Mouse (Mus musculus): Measurements from ENCODE around the gene Gjb3. TPM values are rescaled to one million over a fixed set of nuclear protein-coding genes. Genes with fewer than 3 reads are reported as not detected.

Gjb3 gene
- 0.84 TPM in 1 of 2 replicates, not detected in the other for total RNA-seq (2015; ENCODE audit: low replicate concordance)
- total RNA-seq (2017; ENCODE audit: low replicate concordance): 2.4 TPM in 1 of 2 replicates, not detected in the other

- ATAC-seq (replicated peaks; ENCODE audit: low FRiP score, poor library complexity, severe bottlenecking): no peak
Observed at GRCm38 (mm10) chr4:127330181-127331100, at the start of gene Gjb3. Gjb3 (minus strand) TSS chr4:127330844.

GRCm38 (mm10) chr4:127377344-127377743 lies 46.7 kb upstream of the Gjb3 start:
- no peak for ATAC-seq (replicated peaks; ENCODE audit: low FRiP score, poor library complexity, severe bottlenecking)

DNA sequence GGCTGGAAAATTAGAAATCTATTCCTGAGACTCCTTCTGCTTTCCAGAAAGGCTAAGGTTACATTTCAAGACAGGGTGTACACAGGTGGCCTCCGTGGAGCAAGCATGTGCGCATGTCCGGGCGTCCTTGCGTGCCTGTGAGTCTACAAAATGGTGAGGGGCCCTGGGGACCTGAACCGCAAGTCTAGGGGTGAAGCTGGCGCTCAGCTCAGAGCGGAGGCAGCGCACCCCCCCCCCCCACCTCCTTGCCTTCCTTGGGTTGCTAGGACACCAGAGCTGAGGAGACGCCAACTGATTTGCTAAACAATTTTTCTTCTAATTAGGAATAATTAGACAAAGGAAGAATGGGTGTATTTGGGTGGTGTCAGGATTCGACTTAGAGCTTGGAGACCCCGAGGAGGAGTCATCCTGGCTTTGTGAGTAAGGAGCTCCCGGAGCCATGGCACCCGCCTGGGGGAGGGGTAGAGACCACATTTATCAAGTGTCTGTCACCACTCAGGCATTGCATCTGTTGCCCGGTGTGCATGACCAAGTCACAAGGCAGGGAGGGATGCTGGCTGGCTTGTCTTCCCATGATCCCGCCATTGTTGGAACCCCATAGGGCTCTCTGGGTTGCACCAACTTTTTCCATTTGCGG lies 45.0 kb upstream of the Gjb3 start:
- ATAC-seq (replicated peaks; ENCODE audit: low FRiP score, poor library complexity, severe bottlenecking): no peak

DNA sequence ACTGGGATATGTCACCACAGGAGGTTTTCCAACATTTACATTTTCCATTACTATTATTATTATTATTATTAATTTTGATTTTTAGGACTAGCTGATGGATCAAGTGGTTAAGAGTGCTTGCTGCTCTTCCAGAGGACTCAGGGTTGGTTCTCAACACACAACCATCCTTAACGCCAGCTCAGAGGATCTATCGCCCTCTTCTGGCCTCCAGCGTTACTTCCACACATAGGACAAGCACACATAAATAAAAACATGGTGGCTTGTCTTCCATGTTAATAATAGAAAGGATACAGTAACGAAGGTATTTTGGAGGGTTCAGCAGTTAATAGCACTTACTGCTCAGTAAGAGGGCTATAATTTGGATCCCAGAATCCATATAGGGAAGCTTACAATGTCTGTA lies 44.0 kb upstream of the Gjb3 start:
- no peak for ATAC-seq (replicated peaks; ENCODE audit: low FRiP score, poor library complexity, severe bottlenecking)

- no peak for ATAC-seq (replicated peaks; ENCODE audit: low FRiP score, poor library complexity, severe bottlenecking)
Observed at GRCm38 (mm10) chr4:127373491-127373890, 42.8 kb upstream of the Gjb3 start.

DNA sequence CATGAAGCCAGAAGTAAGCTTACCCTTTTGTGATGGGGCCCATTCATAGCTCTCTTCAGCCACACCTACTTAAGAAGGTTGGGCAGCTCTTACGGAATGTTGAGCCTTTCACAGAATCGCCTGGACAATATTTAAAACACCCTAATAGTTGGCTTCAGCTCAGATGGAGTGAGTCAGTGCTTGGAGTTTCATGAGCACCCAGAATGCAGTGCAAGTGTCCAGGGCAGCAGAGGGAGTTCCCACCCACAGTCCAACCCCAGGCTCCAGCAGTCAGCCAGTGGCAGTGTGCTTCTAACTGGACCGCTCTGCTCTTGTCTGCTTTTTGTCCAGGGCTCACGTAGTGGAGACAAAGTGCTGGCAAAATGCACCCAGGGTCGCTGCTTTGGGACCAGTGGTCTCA lies 40.9 kb upstream of the Gjb3 start:
- ATAC-seq (replicated peaks; ENCODE audit: low FRiP score, poor library complexity, severe bottlenecking): no peak

GRCm38 (mm10) chr4:127370447-127370846 lies 39.8 kb upstream of the Gjb3 start:
- ATAC-seq (replicated peaks; ENCODE audit: low FRiP score, poor library complexity, severe bottlenecking): no peak

DNA sequence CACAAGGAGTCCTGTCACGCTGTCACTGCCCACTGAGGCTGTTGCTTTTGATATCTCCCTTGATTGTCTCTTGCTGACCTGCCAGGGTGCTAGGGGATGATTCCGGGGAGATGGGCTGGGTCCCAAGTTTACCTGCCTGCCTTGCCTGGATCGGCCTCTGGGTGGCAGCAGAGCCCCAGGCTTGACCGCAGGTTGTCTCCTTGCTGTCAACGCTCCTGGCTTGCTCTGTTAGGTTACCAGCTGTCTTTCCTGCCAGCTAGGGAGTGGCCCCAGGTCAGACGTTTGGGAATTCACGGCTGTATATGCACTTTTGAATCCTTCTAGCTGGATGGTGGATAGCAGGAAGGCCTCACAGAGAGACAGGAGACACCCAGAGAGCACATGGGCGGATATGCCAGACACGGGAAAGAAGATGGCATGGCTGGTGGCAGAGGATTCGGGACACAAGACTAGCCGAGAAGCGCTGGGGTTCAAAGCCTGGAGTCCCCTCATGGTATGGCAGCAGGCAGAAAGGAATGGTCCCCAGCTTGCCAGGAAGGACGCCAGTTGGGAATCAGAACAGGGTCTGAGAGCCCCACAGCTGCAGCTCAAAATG lies 37.8 kb upstream of the Gjb3 start:
- ATAC-seq (replicated peaks; ENCODE audit: low FRiP score, poor library complexity, severe bottlenecking): peak; percentile 72; the same call in 1 of the 2 replicates

GRCm38 (mm10) chr4:127365834-127366233 lies 35.2 kb upstream of the Gjb3 start:
- no peak for ATAC-seq (replicated peaks; ENCODE audit: low FRiP score, poor library complexity, severe bottlenecking)

DNA sequence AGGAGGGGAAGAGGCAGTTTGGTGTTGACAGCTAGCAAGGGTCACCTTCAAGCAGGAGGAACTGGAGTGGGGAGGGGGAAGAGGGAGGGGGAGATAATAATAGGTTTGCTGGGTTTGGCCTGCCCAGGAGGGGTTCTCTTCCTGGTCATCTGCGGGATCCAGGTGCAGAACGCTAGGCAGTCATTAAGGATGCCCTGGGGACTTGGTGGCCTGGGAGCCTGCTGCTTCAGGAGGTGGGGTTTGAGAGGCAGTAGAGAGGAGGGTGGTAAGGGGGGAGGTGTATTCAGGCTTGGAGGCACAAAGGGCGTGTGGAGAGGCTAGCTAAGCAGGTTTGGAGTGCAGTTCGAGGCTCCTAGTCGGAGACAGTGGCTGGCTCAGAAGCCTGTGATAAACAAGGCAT lies 34.8 kb upstream of the Gjb3 start:
- ATAC-seq (replicated peaks; ENCODE audit: low FRiP score, poor library complexity, severe bottlenecking): no peak

- ATAC-seq (replicated peaks; ENCODE audit: low FRiP score, poor library complexity, severe bottlenecking): no peak
Observed at GRCm38 (mm10) chr4:127364431-127364830, 33.8 kb upstream of the Gjb3 start.

GRCm38 (mm10) chr4:127363331-127363730 lies 32.7 kb upstream of the Gjb3 start:
- ATAC-seq (replicated peaks; ENCODE audit: low FRiP score, poor library complexity, severe bottlenecking): no peak

DNA sequence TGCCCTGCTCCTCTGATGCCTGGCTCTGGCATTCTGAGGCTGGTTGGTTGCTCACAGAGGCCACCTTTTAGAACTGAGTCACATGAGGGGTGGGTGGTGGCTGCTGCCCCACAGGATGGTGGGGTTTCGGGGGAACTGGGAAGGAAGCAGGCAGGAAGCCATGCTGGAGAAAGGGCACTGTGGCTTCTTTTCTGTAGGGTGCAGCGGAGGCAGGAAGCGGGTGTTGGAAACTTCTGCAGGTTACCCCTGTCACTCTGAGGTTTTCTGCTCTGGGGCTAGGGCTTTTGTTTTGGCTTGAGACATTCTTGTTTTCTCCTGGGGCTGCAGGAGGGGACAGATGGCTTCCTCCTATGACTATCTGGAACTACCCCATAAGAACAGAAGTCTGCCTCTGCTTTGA lies 31.9 kb upstream of the Gjb3 start:
- no peak for ATAC-seq (replicated peaks; ENCODE audit: low FRiP score, poor library complexity, severe bottlenecking)

DNA sequence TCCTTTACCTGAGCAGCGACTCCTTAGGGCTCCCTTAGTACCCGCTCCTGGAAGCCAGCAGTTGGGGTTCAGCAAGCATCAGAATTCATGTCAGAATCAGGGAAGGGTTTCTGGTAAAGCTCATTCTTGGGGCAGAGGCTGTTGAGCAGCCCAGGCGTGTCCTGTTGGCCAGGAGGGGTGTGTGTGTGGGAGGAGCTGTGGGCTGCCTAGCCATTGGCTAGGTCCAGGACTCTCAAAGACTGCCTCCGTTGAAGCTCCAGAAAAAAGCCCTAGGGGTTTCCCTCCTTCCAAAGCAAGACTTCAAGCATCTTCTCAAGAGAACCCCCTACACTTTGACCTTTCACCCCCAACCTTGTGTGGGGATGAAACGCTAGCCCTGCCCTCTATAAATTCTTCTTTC lies 27.4 kb upstream of the Gjb3 start, which contains the start of gene Gjb5:
Gjb5 (minus strand) TSS at position 164 of the 400 bp plus-strand sequence.
- no peak for ATAC-seq (replicated peaks; ENCODE audit: low FRiP score, poor library complexity, severe bottlenecking)

DNA sequence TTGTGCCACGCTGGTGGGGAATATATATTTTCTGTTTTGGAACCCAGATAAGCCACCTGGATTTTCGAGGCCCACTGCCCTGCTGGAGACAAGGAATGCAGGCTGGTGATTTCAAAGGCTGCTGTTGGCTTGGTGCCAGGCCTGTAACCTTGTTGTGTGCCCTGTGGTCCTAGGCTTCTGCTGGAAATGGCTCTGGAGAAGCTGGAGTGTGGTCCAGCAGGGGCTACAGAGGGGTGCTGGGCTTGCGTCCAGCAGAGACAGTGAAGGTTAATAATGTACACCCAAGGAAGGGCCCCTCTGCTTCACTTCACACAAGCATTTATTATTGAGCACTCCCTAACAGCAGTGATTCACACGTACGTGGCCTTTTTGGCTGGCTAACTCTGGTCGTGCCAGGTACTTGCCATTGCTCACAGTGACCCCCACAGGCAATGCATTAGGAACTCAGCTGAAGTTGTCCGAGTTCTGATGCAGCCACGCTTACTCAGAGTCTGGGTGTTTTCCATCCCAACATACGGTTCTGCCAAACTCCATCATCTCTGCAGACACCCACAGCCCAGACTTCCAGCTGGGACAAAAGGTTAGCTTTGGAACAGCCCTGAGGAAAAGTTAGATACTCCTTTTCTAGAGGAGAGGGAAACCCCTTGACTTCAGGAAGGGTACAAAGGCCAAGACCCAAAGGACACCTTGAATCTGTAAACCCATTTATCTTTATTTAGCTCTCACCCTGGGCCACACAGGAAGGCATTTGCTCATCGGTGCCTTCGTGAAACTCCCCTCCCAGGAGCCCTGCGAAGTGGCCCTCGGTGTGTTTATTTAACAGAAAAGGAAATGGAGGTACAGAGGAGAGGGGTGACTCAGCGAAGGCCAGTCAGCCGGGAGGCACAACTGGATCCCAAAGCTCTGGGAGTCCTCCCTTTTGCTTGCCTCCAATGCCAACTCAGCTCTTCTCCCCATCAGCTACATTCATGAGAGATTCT lies 24.2 kb upstream of the Gjb3 start:
- no peak for ATAC-seq (replicated peaks; ENCODE audit: low FRiP score, poor library complexity, severe bottlenecking)

GRCm38 (mm10) chr4:127353951-127354438 lies 23.4 kb upstream of the Gjb3 start, which contains the start of gene Gjb4:
Gjb4 (minus strand) TSS chr4:127354081.
- no peak for ATAC-seq (replicated peaks; ENCODE audit: low FRiP score, poor library complexity, severe bottlenecking)

DNA sequence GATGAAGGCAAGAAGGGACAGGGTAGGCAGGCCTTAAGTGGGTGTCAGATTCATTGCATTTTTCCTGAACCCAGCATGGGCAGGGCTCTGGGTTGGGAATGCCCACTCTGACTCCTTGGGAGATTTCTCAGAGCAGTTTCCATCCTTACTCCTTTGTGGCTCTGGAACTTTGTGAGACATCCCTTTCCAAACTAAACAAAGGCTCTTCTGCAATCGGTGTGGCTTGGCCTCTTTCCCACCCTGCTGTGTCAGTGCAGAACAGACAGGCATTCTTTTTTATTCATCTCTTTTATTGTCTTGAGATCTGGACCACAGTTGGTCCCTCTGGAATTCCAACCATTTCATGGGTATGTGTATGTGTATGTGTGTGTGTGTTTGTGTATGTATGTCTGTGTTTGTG lies 21.9 kb upstream of the Gjb3 start:
- no peak for ATAC-seq (replicated peaks; ENCODE audit: low FRiP score, poor library complexity, severe bottlenecking)

DNA sequence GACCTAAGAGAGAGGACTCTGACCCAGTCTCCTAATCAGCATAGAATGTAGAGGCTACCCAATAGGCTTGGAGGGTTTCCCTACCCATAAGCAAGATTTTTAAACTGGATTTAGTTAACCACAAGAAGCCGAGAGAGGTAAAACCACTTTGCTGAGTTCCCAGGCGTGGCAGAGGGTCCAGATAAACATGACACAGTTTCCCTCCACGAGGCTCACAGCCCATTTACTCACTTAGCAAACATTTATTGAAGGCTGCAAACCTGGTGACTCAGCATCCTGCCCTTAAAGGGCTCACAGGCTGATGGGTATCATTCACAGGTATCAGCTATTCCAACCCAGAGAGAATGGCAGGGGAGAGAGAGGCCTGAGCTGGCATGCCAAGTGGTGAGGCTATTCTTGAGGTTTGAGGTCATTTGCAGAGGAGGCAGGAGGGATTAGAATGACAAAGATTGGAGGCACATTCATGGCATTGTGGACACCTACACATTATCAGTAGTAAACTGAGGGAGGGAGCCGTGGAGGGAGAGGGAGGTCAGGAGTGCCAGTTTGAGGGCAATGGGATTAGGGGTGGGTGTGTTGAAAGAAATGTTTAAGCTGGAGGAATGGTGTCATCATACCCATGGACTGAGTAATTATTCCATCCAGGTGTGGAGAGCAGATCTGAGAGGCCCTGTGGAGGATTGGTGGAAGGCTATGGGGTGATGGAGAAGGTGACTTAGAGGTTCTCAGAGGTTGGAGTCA lies 19.1 kb upstream of the Gjb3 start:
- no peak for ATAC-seq (replicated peaks; ENCODE audit: low FRiP score, poor library complexity, severe bottlenecking)

- ATAC-seq (replicated peaks; ENCODE audit: low FRiP score, poor library complexity, severe bottlenecking): no peak
Observed at GRCm38 (mm10) chr4:127345000-127345399, 14.4 kb upstream of the Gjb3 start.

Data from erythroblast, adult 5-6 weeks (primary cell).